Mouse (Mus musculus) liver, embryonic 14.5 days (tissue): Measurements from ENCODE around the gene Eif5a.

Source experiments
- CTCF ChIP-seq: IDR thresholded peaks from 2 replicates; pipeline ENCODE4 v1.5.1; 2016; ENCODE audit warnings: antibody characterized with exemption, low read depth, control low read depth
- EP300 ChIP-seq: IDR thresholded peaks from 2 replicates; pipeline ENCODE4 v1.6.1; 2016; ENCODE audit warnings: antibody characterized with exemption, low read depth

DNA sequence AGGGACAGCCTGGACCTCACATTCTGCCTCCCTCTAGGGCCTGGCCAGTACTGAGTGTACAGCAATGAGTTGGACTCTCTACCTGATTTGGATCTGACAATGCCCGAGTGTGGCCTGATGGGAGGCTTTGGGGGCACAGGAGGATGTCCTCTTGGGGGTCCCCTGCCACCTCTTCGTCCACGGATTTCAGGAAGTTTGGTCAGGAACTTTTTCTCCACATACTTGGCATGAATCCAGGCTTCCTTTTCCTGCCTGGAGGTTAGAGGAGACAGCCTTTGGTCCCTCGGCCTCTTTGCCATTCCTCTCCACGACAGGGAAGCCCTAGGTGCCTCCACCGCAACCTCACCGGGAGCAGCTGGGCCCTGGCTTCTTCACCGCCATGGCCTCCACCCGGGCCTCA, 37.5 kb downstream of the Eif5a start:
- TF ChIP-seq CTCF (no peak), EP300 (no peak)
